Mouse (Mus musculus): Measurements from ENCODE around the gene Dtx3l.

DNA sequence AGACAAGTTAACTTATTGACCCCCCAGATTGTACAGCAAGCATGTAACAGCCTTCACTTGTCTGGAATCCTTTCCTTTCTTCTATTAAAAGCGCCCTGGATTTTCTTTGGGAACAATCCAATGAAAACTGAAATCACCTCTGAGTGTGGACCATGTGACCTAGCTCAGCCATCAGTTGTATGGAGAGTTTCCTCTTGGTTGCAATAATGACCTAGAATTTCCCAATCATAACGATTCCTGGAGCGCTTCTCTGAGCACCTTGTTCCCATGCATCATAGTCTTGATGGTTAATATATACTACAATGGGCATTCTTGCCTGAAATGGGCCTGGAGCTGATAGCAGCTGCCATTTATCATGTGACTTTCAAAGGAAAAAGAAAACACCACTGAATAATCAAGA lies 38.4 kb downstream of the Dtx3l start:
- TF ChIP-seq POLR2A (IDR thresholded peaks at IDR 0.05; ENCODE audit: low read depth, low read length) (no peak), CTCF (IDR thresholded peaks at IDR 0.05; ENCODE audit: extremely low read depth, insufficient read depth, insufficient read length, insufficient replicate concordance) (no peak)
